Mouse (Mus musculus): ENCODE measurements around the gene Bsdc1. TPM values are rescaled to one million over a fixed set of nuclear protein-coding genes. Genes with fewer than 3 reads are reported as not detected.

Bsdc1 gene
- polyA plus RNA-seq, 1 experiment from 2014 or later = 24.6 TPM

DNA sequence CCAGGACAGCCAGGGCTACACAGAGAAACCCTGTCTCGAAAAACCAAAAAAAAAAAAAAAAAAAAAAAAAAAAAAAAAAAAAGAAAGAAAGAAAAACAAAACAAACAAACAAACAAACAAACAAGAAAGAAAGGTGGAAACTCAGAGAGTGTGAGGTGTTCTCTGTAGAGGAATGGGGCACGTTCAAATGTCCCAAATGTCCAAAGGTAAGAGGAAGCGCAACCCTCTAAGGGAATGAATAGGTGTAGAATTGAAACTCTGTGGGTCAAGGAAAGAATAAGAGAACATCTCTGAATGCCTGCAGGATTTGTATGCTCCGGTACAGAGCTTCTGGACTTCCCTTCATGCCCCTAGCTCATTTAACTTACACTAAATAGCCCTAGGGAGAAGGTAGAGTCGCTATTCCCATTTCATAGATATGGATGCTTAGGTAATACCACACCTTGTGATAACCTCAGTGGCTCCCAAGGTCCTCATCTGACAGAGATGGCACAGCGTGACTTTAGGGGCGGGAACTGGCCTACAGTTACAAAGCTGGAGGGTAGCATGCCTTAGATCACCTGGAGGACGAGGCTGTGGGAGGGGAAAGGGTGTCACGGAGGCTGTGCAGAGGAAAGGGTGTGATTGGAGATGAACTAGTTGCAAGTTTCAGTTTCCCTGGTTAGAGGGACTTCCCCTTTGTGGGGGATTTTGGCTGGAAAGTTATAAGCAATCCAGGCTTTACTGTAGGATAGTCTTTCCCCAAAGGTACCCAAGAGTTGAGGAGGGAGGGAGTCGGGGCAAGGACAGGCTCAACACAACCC, 46.3 kb downstream of the Bsdc1 start:
- H3K4me2 ChIP-seq = no peak overlapping the region
- ATAC-seq (replicated peaks; ENCODE audit: insufficient number of reproducible peaks, low FRiP score, low TSS enrichment) = no peak
- H3K9ac ChIP-seq (ENCODE audit: low read depth, low read length) = no peak overlapping the region

DNA sequence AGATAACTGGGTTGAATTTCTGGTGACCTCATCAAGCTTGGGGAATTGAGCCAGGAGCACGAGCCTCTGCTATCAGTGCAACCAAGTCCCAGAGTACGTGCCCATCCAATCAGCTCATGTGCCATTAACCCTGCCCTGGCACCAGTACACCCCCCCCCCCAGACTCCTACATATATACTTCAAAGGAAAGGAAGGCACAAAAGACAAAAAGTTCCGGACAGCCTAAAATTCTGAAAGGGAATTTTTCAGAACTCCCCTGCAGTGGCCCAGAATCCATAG, 46.8 kb downstream of the Bsdc1 start:
- Histone ChIP-seq H3K9me3 (replicated peaks; ENCODE audit: control insufficient read depth, low read length) (no peaks in the 10 kb centered on the region), H3K9ac (ENCODE audit: low read depth, low read length) (no peak overlapping the region), H3K4me3 (ENCODE audit: low read depth, low read length) (no peak overlapping the region), H3K4me1 (ENCODE audit: control insufficient read depth, insufficient read depth, low read length) (peaks cover 18% of the 10 kb centered on the region), H3K27ac (ENCODE audit: low read depth, low read length) (no peak overlapping the region), H3K4me2 (no peak overlapping the region), H3K27me3 (ENCODE audit: control insufficient read depth, insufficient read depth, low read length) (no peaks in the 10 kb centered on the region), H3K36me3 (ENCODE audit: control insufficient read depth, insufficient read depth, low read length) (no peaks in the 10 kb centered on the region)
- ATAC-seq (replicated peaks; ENCODE audit: insufficient number of reproducible peaks, low FRiP score, low TSS enrichment) = no peak
- WGBS (ENCODE audit: insufficient replicate concordance) = 39% methylated on average over 3 of the region's 3 CpGs

More for the DNA sequence above, 46.3 kb downstream of the Bsdc1 start:
- no peak overlapping the region for H3K4me3 ChIP-seq (ENCODE audit: low read depth, low read length)
- no peaks in the 10 kb centered on the region for H3K36me3 ChIP-seq (ENCODE audit: control insufficient read depth, insufficient read depth, low read length)
- H3K27ac ChIP-seq (ENCODE audit: low read depth, low read length) = no peak overlapping the region
- H3K27me3 ChIP-seq (ENCODE audit: control insufficient read depth, insufficient read depth, low read length) = no peaks in the 10 kb centered on the region
- H3K4me1 ChIP-seq (ENCODE audit: control insufficient read depth, insufficient read depth, low read length) = peaks cover 24% of the 10 kb centered on the region
- WGBS (ENCODE audit: insufficient replicate concordance) = 57% methylated on average over 9 of the region's 10 CpGs
- H3K9me3 ChIP-seq (replicated peaks; ENCODE audit: control insufficient read depth, low read length) = no peaks in the 10 kb centered on the region

DNA sequence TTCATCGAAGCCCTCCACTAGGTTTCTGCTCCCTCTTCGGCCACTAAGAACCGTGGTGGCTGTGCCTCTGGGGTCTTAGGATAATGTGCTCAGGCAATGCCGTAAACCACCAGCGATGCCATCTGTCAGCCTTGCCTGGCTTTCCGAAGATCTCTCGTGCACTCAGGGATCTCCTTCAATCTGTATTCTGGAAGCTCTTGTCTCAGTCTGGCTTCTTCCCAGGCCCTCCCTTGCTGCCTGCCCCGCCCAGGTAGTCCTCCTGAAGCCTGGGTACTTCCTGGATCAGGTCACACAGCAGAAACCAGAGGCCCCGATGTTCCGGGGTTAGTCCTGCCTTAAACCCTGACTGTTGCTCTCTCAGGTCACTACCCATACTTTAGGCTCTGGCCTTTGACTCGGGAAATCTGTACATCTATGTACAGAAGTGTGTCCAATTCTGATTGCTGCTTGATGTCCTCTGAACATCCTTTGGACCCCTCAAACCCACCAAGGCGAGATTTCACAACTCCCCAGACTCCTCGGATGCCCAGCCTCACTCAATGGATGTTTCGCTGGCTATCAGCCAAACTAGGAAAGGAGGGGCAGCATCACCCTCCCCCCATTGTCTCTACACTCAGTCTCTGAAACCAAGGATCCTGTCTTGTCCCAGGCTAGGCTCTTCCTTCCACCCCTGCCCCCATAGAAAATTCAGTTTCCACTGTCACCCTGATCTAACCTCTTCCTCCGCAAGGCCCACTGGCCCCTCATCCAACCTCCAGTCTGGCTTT, 47.6 kb downstream of the Bsdc1 start:
- H3K27ac ChIP-seq (ENCODE audit: low read depth, low read length) = no peak overlapping the region
- H3K4me1 ChIP-seq (ENCODE audit: control insufficient read depth, insufficient read depth, low read length) = peaks cover 13% of the 10 kb centered on the region
- no peak for ATAC-seq (replicated peaks; ENCODE audit: insufficient number of reproducible peaks, low FRiP score, low TSS enrichment)
- no peak overlapping the region for H3K4me3 ChIP-seq (ENCODE audit: low read depth, low read length)
- no peaks in the 10 kb centered on the region for H3K9me3 ChIP-seq (replicated peaks; ENCODE audit: control insufficient read depth, low read length)
- no peak overlapping the region for H3K4me2 ChIP-seq
- H3K9ac ChIP-seq (ENCODE audit: low read depth, low read length) = no peak overlapping the region
- H3K36me3 ChIP-seq (ENCODE audit: control insufficient read depth, insufficient read depth, low read length) = no peaks in the 10 kb centered on the region
- no peaks in the 10 kb centered on the region for H3K27me3 ChIP-seq (ENCODE audit: control insufficient read depth, insufficient read depth, low read length)
- WGBS (ENCODE audit: insufficient replicate concordance) = 61% methylated on average over 15 of the region's 15 CpGs

DNA sequence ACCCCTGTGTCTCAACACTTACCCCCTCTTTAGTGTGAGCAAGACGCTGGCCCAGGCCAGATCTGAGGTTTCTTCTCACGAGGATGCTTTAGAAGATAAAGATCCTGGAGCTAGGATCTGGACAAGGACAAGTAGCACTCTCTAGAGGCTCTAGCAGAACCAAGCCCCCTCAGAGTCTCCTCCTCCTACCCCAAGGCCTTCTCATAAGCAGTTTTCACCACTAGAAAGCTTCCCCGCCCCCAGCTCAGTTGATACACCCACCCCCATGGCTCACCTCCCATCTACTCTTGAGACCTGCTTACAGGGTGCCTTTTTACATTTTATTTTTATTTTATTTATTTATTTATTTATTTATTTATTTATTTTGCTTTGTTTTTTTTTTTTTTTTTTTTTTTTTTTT, 48.3 kb downstream of the Bsdc1 start:
- no peak for ATAC-seq (replicated peaks; ENCODE audit: insufficient number of reproducible peaks, low FRiP score, low TSS enrichment)
- Histone ChIP-seq H3K4me3 (ENCODE audit: low read depth, low read length) (no peak overlapping the region), H3K9ac (ENCODE audit: low read depth, low read length) (no peak overlapping the region), H3K27ac (ENCODE audit: low read depth, low read length) (no peak overlapping the region), H3K27me3 (ENCODE audit: control insufficient read depth, insufficient read depth, low read length) (no peaks in the 10 kb centered on the region), H3K4me1 (ENCODE audit: control insufficient read depth, insufficient read depth, low read length) (peaks cover 13% of the 10 kb centered on the region), H3K36me3 (ENCODE audit: control insufficient read depth, insufficient read depth, low read length) (no peaks in the 10 kb centered on the region), H3K4me2 (no peak overlapping the region), H3K9me3 (replicated peaks; ENCODE audit: control insufficient read depth, low read length) (no peaks in the 10 kb centered on the region)
- WGBS (ENCODE audit: insufficient replicate concordance) = 51% methylated on average over 3 of the region's 3 CpGs

DNA sequence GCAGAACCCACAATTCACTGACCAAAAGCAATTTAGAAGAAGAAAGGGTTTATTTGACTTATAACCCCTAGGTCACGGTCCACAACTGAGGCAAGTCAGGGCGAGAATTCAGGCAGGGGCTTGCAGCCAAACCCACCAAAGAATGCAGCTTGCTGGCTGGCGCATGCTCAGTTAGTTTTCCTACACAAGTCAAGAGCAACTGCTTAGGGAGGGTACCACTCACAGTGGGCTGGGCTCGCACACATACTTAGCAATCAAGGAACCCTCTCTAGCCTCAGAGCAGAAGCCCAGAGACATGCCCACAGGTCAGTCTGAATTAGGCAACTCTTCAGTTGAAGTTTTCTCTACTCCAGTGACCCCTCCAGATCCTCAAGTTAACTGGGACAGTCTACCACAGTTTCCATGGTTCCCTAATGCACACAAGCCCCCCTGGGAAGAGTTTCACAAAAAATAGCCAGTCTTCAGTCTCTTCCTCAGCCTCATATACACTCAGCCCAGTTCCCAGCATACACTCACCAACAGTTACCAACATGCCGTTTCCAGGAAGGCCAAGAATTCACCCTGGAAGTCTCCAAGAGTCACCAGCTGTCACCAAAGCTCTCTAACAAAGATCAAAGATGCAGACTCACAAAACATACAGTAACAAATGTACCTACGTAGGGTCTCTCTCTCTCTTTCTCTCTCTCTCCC, 49.5 kb downstream of the Bsdc1 start:
- H3K27me3 ChIP-seq (ENCODE audit: control insufficient read depth, insufficient read depth, low read length) = no peaks in the 10 kb centered on the region
- H3K27ac ChIP-seq (ENCODE audit: low read depth, low read length) = no peak overlapping the region
- no peaks in the 10 kb centered on the region for H3K9me3 ChIP-seq (replicated peaks; ENCODE audit: control insufficient read depth, low read length)
- ATAC-seq (replicated peaks; ENCODE audit: insufficient number of reproducible peaks, low FRiP score, low TSS enrichment) = no peak
- no peak overlapping the region for H3K4me3 ChIP-seq (ENCODE audit: low read depth, low read length)
- H3K4me1 ChIP-seq (ENCODE audit: control insufficient read depth, insufficient read depth, low read length) = peaks cover 13% of the 10 kb centered on the region
- 67% methylated on average over 6 of the region's 6 CpGs for WGBS (ENCODE audit: insufficient replicate concordance)
- no peaks in the 10 kb centered on the region for H3K36me3 ChIP-seq (ENCODE audit: control insufficient read depth, insufficient read depth, low read length)
- H3K4me2 ChIP-seq = no peak overlapping the region
- no peak overlapping the region for H3K9ac ChIP-seq (ENCODE audit: low read depth, low read length)

DNA sequence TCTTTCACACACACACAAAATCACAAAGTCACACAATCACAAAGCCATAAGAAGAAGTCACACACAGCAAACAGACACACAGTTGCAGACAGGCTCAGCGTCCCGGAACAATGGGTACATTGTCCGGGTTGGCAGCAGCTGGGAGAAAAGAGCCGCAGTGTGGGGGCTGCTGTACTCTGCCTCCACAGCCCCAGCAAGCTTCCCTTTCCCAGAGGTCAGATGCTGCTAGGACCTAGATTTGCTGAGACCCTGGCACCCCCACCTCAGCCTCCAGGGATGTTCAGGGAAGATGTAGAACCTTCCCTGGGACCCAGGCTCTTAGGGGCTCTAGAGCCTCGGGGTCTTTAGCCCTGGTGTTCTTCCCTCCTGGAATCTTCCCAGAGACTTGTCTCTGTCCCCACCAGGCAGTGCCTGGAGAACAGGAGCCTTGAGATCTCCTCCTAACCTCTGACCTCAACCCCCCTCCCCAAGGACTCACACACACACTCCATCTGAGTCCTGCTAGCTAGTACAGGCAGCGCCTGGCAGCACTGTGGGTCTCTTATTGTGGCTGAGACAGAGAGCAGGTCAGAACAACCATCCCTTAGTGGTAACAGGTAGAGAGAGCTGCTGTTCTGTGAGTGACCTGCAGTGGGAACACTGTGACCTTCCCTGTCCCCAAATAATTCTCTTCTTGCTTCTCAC, 50.2 kb downstream of the Bsdc1 start:
- Histone ChIP-seq H3K4me2 (no peak overlapping the region), H3K27me3 (ENCODE audit: control insufficient read depth, insufficient read depth, low read length) (no peaks in the 10 kb centered on the region), H3K27ac (ENCODE audit: low read depth, low read length) (no peak overlapping the region), H3K36me3 (ENCODE audit: control insufficient read depth, insufficient read depth, low read length) (peaks cover 1% of the 10 kb centered on the region; the same call in 1 of the 2 replicates), H3K9me3 (replicated peaks; ENCODE audit: control insufficient read depth, low read length) (no peaks in the 10 kb centered on the region), H3K4me3 (ENCODE audit: low read depth, low read length) (no peak overlapping the region), H3K9ac (ENCODE audit: low read depth, low read length) (no peak overlapping the region), H3K4me1 (ENCODE audit: control insufficient read depth, insufficient read depth, low read length) (peaks cover 13% of the 10 kb centered on the region)
- no peak for ATAC-seq (replicated peaks; ENCODE audit: insufficient number of reproducible peaks, low FRiP score, low TSS enrichment)
- WGBS (ENCODE audit: insufficient replicate concordance) = 58% methylated on average over 6 of the region's 6 CpGs

DNA sequence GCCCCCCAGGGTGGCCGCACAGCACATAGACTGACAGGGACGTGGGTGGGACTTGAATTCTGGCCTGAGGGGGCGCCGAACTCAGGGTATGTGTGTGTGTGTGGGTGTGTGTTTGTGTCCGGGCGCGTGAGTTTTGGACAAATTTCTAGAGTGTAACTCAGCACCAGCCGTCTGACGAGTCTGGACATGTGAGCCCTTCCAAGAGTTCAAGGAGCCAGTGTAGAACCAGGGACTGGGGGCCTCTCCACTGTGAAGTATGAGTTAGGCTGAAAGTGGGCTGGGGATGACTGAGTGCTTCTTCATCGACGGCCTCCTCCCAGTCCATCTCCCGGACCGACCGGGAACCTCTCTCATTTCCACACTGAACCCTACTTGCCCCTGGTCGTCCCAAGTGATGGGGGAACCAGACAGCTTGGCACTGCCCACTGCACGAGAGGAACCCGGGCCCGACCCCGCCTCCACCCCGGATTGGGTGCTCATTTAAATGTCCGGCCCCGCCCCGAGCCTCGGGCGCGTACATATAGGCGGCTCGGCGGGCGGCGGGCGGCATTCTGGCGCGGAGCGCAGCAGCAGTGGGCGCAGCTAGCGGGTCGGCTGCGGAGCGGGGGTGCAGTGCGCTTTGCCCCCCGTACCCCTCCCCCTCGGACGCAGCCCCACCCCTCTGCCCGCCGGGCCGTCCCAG, 51.8 kb downstream of the Bsdc1 start, which contains the start of gene Marcksl1:
TSS of gene Marcksl1 (plus strand) at position 496 of the 682 bp plus-strand sequence.
- Histone ChIP-seq H3K4me3 (ENCODE audit: low read depth, low read length) (peak within 1 kb of the TSS; percentile 98), H3K4me1 (ENCODE audit: control insufficient read depth, insufficient read depth, low read length) (peaks cover 6% of the 10 kb centered on the region; the same call in 1 of the 2 replicates), H3K9me3 (replicated peaks; ENCODE audit: control insufficient read depth, low read length) (no peaks in the 10 kb centered on the region), H3K4me2 (peak within 1 kb of the TSS; percentile 78), H3K36me3 (ENCODE audit: control insufficient read depth, insufficient read depth, low read length) (peaks cover 6% of the 10 kb centered on the region; the same call in 1 of the 2 replicates), H3K27ac (ENCODE audit: low read depth, low read length) (peak within 1 kb of the TSS; percentile 96), H3K9ac (ENCODE audit: low read depth, low read length) (peak within 1 kb of the TSS; percentile 100), H3K27me3 (ENCODE audit: control insufficient read depth, insufficient read depth, low read length) (no peaks in the 10 kb centered on the region)
- ATAC-seq (replicated peaks; ENCODE audit: insufficient number of reproducible peaks, low FRiP score, low TSS enrichment) = peak; percentile 78
- 6% methylated on average over 47 of the region's 47 CpGs for WGBS (ENCODE audit: insufficient replicate concordance)

DNA sequence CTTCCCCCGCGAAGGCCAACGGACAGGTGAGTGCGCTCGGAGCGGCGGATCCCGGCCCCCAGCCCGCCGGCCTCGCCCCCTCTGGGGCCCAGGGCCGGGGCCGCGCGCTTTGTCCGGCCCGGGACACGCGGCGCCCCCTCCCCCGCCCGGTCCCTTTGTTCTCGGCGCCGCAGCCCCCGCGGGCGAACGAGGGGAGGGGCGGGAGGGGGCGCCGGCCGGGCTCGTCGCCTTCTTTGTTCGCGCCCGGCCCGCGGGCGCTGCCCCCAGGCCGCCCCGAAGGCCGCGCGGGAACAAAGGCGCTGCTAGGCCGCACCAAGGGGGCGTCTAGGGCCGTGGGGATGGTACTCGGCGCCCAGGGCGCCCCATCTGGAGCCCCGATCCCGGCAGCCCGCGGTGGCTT, 52.5 kb downstream of the Bsdc1 start:
- Histone ChIP-seq H3K4me2 (peak overlapping the region; percentile 78), H3K36me3 (ENCODE audit: control insufficient read depth, insufficient read depth, low read length) (peaks cover 9% of the 10 kb centered on the region; the same call in 1 of the 2 replicates), H3K9ac (ENCODE audit: low read depth, low read length) (peak overlapping the region; percentile 100), H3K4me3 (ENCODE audit: low read depth, low read length) (peak overlapping the region; percentile 98), H3K9me3 (replicated peaks; ENCODE audit: control insufficient read depth, low read length) (no peaks in the 10 kb centered on the region), H3K27me3 (ENCODE audit: control insufficient read depth, insufficient read depth, low read length) (no peaks in the 10 kb centered on the region), H3K27ac (ENCODE audit: low read depth, low read length) (peak overlapping the region; percentile 96), H3K4me1 (ENCODE audit: control insufficient read depth, insufficient read depth, low read length) (peaks cover 5% of the 10 kb centered on the region; the same call in 1 of the 2 replicates)
- peak; percentile 23; the same call in 1 of the 2 replicates for ATAC-seq (replicated peaks; ENCODE audit: insufficient number of reproducible peaks, low FRiP score, low TSS enrichment)
- under 1% methylated on average over 51 of the region's 57 CpGs for WGBS (ENCODE audit: insufficient replicate concordance)
